Mouse (Mus musculus) embryonic facial prominence, embryonic 12.5 days (tissue): ENCODE results near the gene Tedc1. TPM values are rescaled to one million over a fixed set of nuclear protein-coding genes. Genes with fewer than 3 reads are reported as not detected.

ENCODE experiments used
- ATAC-seq: fragments of 200-750 bp; cut with Nextera tagmentation; 2 replicates; pipeline ENCODE4 v1.8.0; 2017; ENCODE audit not compliant: insufficient number of reproducible peaks, insufficient read depth, low FRiP score, low TSS enrichment
- H3K27ac ChIP-seq: fragments of 300-500 bp; sonication (generic); 2 replicates; pipeline ENCODE4 v1.5.1; 2016; ENCODE audit warnings: mild to moderate bottlenecking
- H3K27me3 ChIP-seq: fragments of 300-500 bp; sonication (generic); 2 replicates; pipeline ENCODE4 v1.6.1; 2016; ENCODE audit warnings: mild to moderate bottlenecking, moderate library complexity
- H3K36me3 ChIP-seq: fragments of 300-500 bp; sonication (generic); 2 replicates; pipeline ENCODE4 v1.6.1; 2016; ENCODE audit warnings: mild to moderate bottlenecking
- H3K4me1 ChIP-seq: fragments of 300-500 bp; sonication (generic); 2 replicates; pipeline ENCODE4 v1.6.1; 2016
- H3K4me2 ChIP-seq: fragments of 300-500 bp; sonication (generic); replicated peaks from 2 replicates; pipeline ENCODE4 v1.6.1; 2016; ENCODE audit warnings: mild to moderate bottlenecking, moderate library complexity
- H3K4me3 ChIP-seq: fragments of 300-500 bp; sonication (generic); 2 replicates; pipeline ENCODE4 v1.5.1; 2016; ENCODE audit warnings: mild to moderate bottlenecking
- H3K9ac ChIP-seq: fragments of 300-500 bp; sonication (generic); 2 replicates; pipeline ENCODE4 v1.6.1; 2016; ENCODE audit warnings: mild to moderate bottlenecking, moderate library complexity
- H3K9me3 ChIP-seq: fragments of 300-500 bp; sonication (generic); 2 replicates; pipeline ENCODE4 v1.6.1; 2016; ENCODE audit warnings: mild to moderate bottlenecking, moderate library complexity
- WGBS: fragments of 180-500 bp; shearing (Covaris S2); methylation state at CpG from one replicate; pipeline ENCODE4 v1.1.7; 2016; 5-methylcytosine and 5-hydroxymethylcytosine counted together
- polyA plus RNA-seq: library from polyadenylated mRNA; unstranded; fragments of >200 nt; fragmentation: Nextera tagmentation; extraction: Ambion mirVana; gene quantifications from 2 replicates; pipeline ENCODE4 v1.2.1, GENCODE M21; 2016

Gene Tedc1
- polyA plus RNA-seq, 1 experiment from 2014 or later: 49.7 TPM

GRCm38 (mm10) chr12:113212326-113212924 is 56.2 kb downstream of the Tedc1 start:
- H3K36me3 ChIP-seq: no peaks in the 10 kb centered on the region
- H3K9me3 ChIP-seq: no peaks in the 10 kb centered on the region
- WGBS: 86% methylated on average over 10 of the region's 10 CpGs

GRCm38 (mm10) chr12:113213226-113213625 is 57.0 kb downstream of the Tedc1 start:
- H3K4me2 ChIP-seq: no peak overlapping the region
- H3K4me3 ChIP-seq: no peak overlapping the region
- no peaks in the 10 kb centered on the region for H3K27me3 ChIP-seq
- no peak for ATAC-seq
- no peak overlapping the region for H3K27ac ChIP-seq
- no peaks in the 10 kb centered on the region for H3K4me1 ChIP-seq
- WGBS: 67% methylated on average over 2 of the region's 2 CpGs
- no peaks in the 10 kb centered on the region for H3K36me3 ChIP-seq
- H3K9ac ChIP-seq: no peak overlapping the region
- H3K9me3 ChIP-seq: no peaks in the 10 kb centered on the region

More at GRCm38 (mm10) chr12:113212326-113212924, 56.2 kb downstream of the Tedc1 start:
- no peak overlapping the region for H3K4me2 ChIP-seq
- H3K27ac ChIP-seq: no peak overlapping the region
- no peak overlapping the region for H3K9ac ChIP-seq
- no peak overlapping the region for H3K4me3 ChIP-seq
- no peaks in the 10 kb centered on the region for H3K4me1 ChIP-seq
- no peak for ATAC-seq
- H3K27me3 ChIP-seq: no peaks in the 10 kb centered on the region

GRCm38 (mm10) chr12:113214072-113214808 is 58.0 kb downstream of the Tedc1 start:
- no peak overlapping the region for H3K4me3 ChIP-seq
- no peaks in the 10 kb centered on the region for H3K4me1 ChIP-seq
- no peaks in the 10 kb centered on the region for H3K36me3 ChIP-seq

GRCm38 (mm10) chr12:113214972-113215666 is 58.9 kb downstream of the Tedc1 start:
- ATAC-seq: no peak
- WGBS: 88% methylated on average over 16 of the region's 16 CpGs
- no peak overlapping the region for H3K4me2 ChIP-seq

More at GRCm38 (mm10) chr12:113214072-113214808, 58.0 kb downstream of the Tedc1 start:
- WGBS: 87% methylated on average over 25 of the region's 25 CpGs
- Histone ChIP-seq H3K27ac (no peak overlapping the region), H3K4me2 (no peak overlapping the region), H3K9me3 (no peaks in the 10 kb centered on the region), H3K27me3 (no peaks in the 10 kb centered on the region), H3K9ac (no peak overlapping the region)
- no peak for ATAC-seq

More at GRCm38 (mm10) chr12:113214972-113215666, 58.9 kb downstream of the Tedc1 start:
- no peak overlapping the region for H3K9ac ChIP-seq
- no peaks in the 10 kb centered on the region for H3K27me3 ChIP-seq
- no peaks in the 10 kb centered on the region for H3K4me1 ChIP-seq
- H3K27ac ChIP-seq: no peak overlapping the region
- no peak overlapping the region for H3K4me3 ChIP-seq
- H3K36me3 ChIP-seq: no peaks in the 10 kb centered on the region
- no peaks in the 10 kb centered on the region for H3K9me3 ChIP-seq

Other genes starting within 250 kb of the Tedc1 start
- 7.9 and 8.8 TPM in 2 replicates for gene Jag2, start 226.6 kb upstream of the Tedc1 start, polyA plus RNA-seq
- gene Nudt14, start 214.3 kb upstream of the Tedc1 start, polyA plus RNA-seq: 83.0 and 87.2 TPM in 2 replicates
- gene Btbd6, start 179.9 kb upstream of the Tedc1 start, polyA plus RNA-seq: 25.6 and 27.4 TPM in 2 replicates
- 81.9 and 83.0 TPM in 2 replicates for gene Brf1, start 155.7 kb upstream of the Tedc1 start, polyA plus RNA-seq
- gene Pacs2, start 141.9 kb upstream of the Tedc1 start, polyA plus RNA-seq: 19.0 and 19.4 TPM in 2 replicates
- gene Tex22, start 81.9 kb upstream of the Tedc1 start, polyA plus RNA-seq: 0.13 TPM in 1 of 2 replicates, not detected in the other
- 18.5 and 20.4 TPM in 2 replicates for gene Mta1, start 58.1 kb upstream of the Tedc1 start, polyA plus RNA-seq
- 78.8 and 88.4 TPM in 2 replicates for gene Crip2, start 16.2 kb upstream of the Tedc1 start, polyA plus RNA-seq
- 102 and 107 TPM in 2 replicates for gene Crip1, start 10.1 kb upstream of the Tedc1 start, polyA plus RNA-seq
- 17.4 and 20.4 TPM in 2 replicates for gene Tmem121, start 29.5 kb downstream of the Tedc1 start, polyA plus RNA-seq